Mouse (Mus musculus): ENCODE results near the gene Defb28.

DNA sequence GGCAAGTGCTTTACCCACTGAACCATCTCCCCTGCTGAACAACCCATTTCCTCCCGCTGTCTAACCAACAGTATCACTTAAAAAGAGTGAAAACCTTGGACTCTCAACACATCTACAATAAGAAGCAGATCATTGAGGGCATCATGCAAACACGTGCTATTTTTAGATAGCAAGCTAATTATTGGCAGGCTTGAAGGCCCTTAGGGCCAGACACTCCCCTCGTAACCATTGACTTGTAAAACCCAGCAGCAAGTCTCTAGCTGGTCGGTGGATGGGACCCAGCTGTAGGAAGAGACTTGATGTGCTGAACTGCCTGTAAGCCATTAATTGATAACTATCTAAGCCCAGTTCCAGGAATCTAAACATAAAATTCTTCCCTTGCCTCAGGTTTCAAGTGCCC lies 25.4 kb downstream of the Defb28 start:
- TF ChIP-seq POLR2A (IDR thresholded peaks at IDR 0.05; ENCODE audit: extremely low read depth, insufficient read depth, low read length) = no peak
- TF ChIP-seq CTCF (IDR thresholded peaks at IDR 0.05; ENCODE audit: low read depth, low read length) = no peak
